Mouse (Mus musculus) leukemia stem cell, adult 10-12 weeks (primary cell): ENCODE data around the gene Gm7978. TPM values are rescaled to one million over a fixed set of nuclear protein-coding genes. Genes with fewer than 3 reads are reported as not detected.

Experiments
- polyA plus RNA-seq: library from polyadenylated mRNA; stranded (reverse); fragments of >175 nt; gene quantifications from 2 replicates; pipeline ENCODE4 v1.2.3, GENCODE M21; 2012; ENCODE audit warnings: low replicate concordance

The Gm7978 gene
- polyA plus RNA-seq = not detected in 2 replicates

GRCm38 (mm10) chr5:95736073-95736472 is at the start of gene Gm7978:
Gm7978 (minus strand) TSS chr5:95736173.

GRCm38 (mm10) chr5:95775690-95776089 is 39.7 kb upstream of the Gm7978 start, which contains the start of gene E330014E10Rik:
E330014E10Rik (plus strand) TSS chr5:95775990.

GRCm38 (mm10) chr5:95741714-95742113 is 5.7 kb upstream of the Gm7978 start, which contains the start of gene Gm7982:
Gm7982 (plus strand) TSS chr5:95742014.

Other genes with a start within 250 kb of the Gm7978 start
- gene Gm3286, start 225.4 kb downstream of the Gm7978 start, polyA plus RNA-seq = not detected in 2 replicates
- not detected in 2 replicates for gene Gm7971, start 141.3 kb downstream of the Gm7978 start, polyA plus RNA-seq
- not detected in 2 replicates for gene Gm7982, start 5.8 kb upstream of the Gm7978 start, polyA plus RNA-seq
- gene E330014E10Rik, start 39.8 kb upstream of the Gm7978 start, polyA plus RNA-seq = not detected in 2 replicates
- gene Cxcl13, start 220.8 kb upstream of the Gm7978 start, polyA plus RNA-seq = 0.26 and 3.1 TPM in 2 replicates